Mouse (Mus musculus): Measurements from ENCODE around the gene Fads2.

DNA sequence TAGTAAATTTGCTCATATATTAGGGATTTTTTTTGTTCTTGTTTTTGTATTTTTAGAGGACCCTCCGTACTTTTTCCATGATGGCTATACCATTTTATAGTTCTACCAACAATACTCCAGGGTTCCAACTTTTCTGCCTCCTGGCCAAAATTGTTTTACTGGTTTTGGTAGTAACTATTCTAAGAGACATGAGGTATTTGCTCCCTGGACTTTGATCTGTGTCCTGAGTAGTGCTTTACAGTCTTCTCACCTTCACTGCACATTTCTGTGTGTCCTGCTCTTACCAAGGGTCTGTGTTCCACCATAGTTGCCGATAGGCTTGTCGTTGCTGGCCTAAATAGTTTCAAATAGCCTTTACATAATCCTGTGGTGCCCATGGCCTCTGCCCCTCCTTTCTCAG is 63.2 kb downstream of the Fads2 start:
- TF ChIP-seq TAL1 (IDR thresholded peaks at IDR 0.05; ENCODE audit: low read length): no peak
- no peak for TF ChIP-seq GATA1 (IDR thresholded peaks at IDR 0.05; ENCODE audit: low read length)
